Mouse (Mus musculus) stomach, postnatal 0 days (tissue): ENCODE data around the gene Olfr1387. TPM values are rescaled to one million over a fixed set of nuclear protein-coding genes. Genes with fewer than 3 reads are reported as not detected.

Experiments
- ATAC-seq: fragments of 200-750 bp; cut with Nextera tagmentation; 2 replicates; pipeline ENCODE4 v1.8.0; 2017; ENCODE audit not compliant: low FRiP score, low TSS enrichment
- DNase-seq: peaks from one replicate; pipeline ENCODE4 v3.0.0-alpha.2; 2016; ENCODE audit warnings: low spot score
- H3K27ac ChIP-seq: fragments of 300-500 bp; sonication (generic); replicated peaks from 2 replicates; pipeline ENCODE4 v1.5.1; 2014; ENCODE audit warnings: mild to moderate bottlenecking, control low read depth
- H3K27me3 ChIP-seq: fragments of 300-500 bp; sonication (generic); 2 replicates; pipeline ENCODE4 v1.6.1; 2014; ENCODE audit warnings: low read length; ENCODE audit not compliant: control insufficient read depth, insufficient read depth
- H3K36me3 ChIP-seq: fragments of 300-500 bp; sonication (generic); 2 replicates; pipeline ENCODE4 v1.6.1; 2014; ENCODE audit warnings: low read length, mixed read lengths; ENCODE audit not compliant: control insufficient read depth, insufficient read depth
- H3K4me1 ChIP-seq: fragments of 300-500 bp; sonication (generic); replicated peaks from 2 replicates; pipeline ENCODE4 v1.6.1; 2014; ENCODE audit warnings: antibody characterized with exemption; ENCODE audit not compliant: control insufficient read depth, insufficient read depth
- H3K4me2 ChIP-seq: fragments of 300-500 bp; sonication (generic); replicated peaks from 2 replicates; pipeline ENCODE4 v1.6.1; 2014; ENCODE audit warnings: low read depth, mild to moderate bottlenecking, control low read depth, moderate library complexity
- H3K4me3 ChIP-seq: fragments of 300-500 bp; sonication (generic); 2 replicates; pipeline ENCODE4 v1.5.1; 2014; ENCODE audit warnings: low read depth, low read length, control low read depth
- H3K9ac ChIP-seq: fragments of 300-500 bp; sonication (generic); 2 replicates; pipeline ENCODE4 v1.6.1; 2014; ENCODE audit warnings: mild to moderate bottlenecking, low read length, control low read depth, mixed read lengths
- H3K9me3 ChIP-seq: fragments of 300-500 bp; sonication (generic); 2 replicates; pipeline ENCODE4 v1.6.1; 2016; ENCODE audit warnings: low read length; ENCODE audit not compliant: control insufficient read depth
- CTCF ChIP-seq: IDR thresholded peaks from 2 replicates; pipeline ENCODE4 v1.5.1; 2016; ENCODE audit warnings: antibody characterized with exemption, low read depth, mild to moderate bottlenecking, moderate library complexity
- EP300 ChIP-seq: optimal IDR thresholded peaks from 2 replicates; pipeline ENCODE3; 2016; ENCODE audit warnings: antibody characterized with exemption
- WGBS: fragments of 180-500 bp; shearing (Covaris S2); extraction: QIAGEN DNeasy Blood & Tissue Kit; methylation state at CpG from one replicate; pipeline ENCODE4 v1.1.7; 2014; 5-methylcytosine and 5-hydroxymethylcytosine counted together
- polyA plus RNA-seq: library from polyadenylated mRNA; unstranded; fragments of >200 nt; fragmentation: Nextera tagmentation; extraction: Ambion mirVana; gene quantifications from 2 replicates; pipeline ENCODE4 v1.2.1, GENCODE M21; 2015

Olfr1387 gene
- polyA plus RNA-seq = 0.07 TPM in 1 of 2 replicates, not detected in the other

GRCm38 (mm10) chr11:49455043-49455442 lies at the start of gene Olfr1387:
TSS of gene Olfr1387 (plus strand) at chr11:49455343.
- Histone ChIP-seq H3K4me1 (no peaks in the 10 kb centered on the region), H3K4me3 (no peak within 1 kb of the TSS), H3K4me2 (no peak within 1 kb of the TSS), H3K27me3 (no peaks in the 10 kb centered on the region), H3K9ac (no peak within 1 kb of the TSS), H3K9me3 (no peaks in the 10 kb centered on the region), H3K36me3 (no peaks in the 10 kb centered on the region), H3K27ac (no peak within 1 kb of the TSS)
- DNase-seq (no peak), ATAC-seq (no peak)
- TF ChIP-seq EP300 (no peak), CTCF (no peak)
- WGBS = 69% methylated on average over 1 of the region's 1 CpGs

- ATAC-seq = no peak
- Histone ChIP-seq H3K9ac (no peak overlapping the region), H3K27me3 (no peaks in the 10 kb centered on the region), H3K4me2 (no peak overlapping the region), H3K27ac (no peak overlapping the region), H3K9me3 (no peaks in the 10 kb centered on the region), H3K4me3 (no peak overlapping the region), H3K4me1 (no peaks in the 10 kb centered on the region), H3K36me3 (no peaks in the 10 kb centered on the region)
- DNase-seq = no peak
- TF ChIP-seq EP300 = no peak
- no peak for TF ChIP-seq CTCF
- WGBS = 55% methylated on average over 3 of the region's 3 CpGs
Observed at GRCm38 (mm10) chr11:49406784-49407183, 48.4 kb upstream of the Olfr1387 start.

GRCm38 (mm10) chr11:49410540-49410939 lies 44.6 kb upstream of the Olfr1387 start:
- WGBS = 19% methylated on average over 1 of the region's 1 CpGs
- no peak for ATAC-seq
- no peaks in the 10 kb centered on the region for H3K4me1 ChIP-seq
- H3K4me2 ChIP-seq = no peak overlapping the region
- H3K27ac ChIP-seq = no peak overlapping the region
- no peaks in the 10 kb centered on the region for H3K36me3 ChIP-seq
- DNase-seq = no peak
- H3K9ac ChIP-seq = no peak overlapping the region
- no peak overlapping the region for H3K4me3 ChIP-seq
- no peaks in the 10 kb centered on the region for H3K9me3 ChIP-seq
- no peaks in the 10 kb centered on the region for H3K27me3 ChIP-seq
- peak; percentile 62 for TF ChIP-seq CTCF
- TF ChIP-seq EP300 = no peak

- Histone ChIP-seq H3K9me3 (no peaks in the 10 kb centered on the region), H3K9ac (no peak within 1 kb of the TSS), H3K27ac (no peak within 1 kb of the TSS), H3K27me3 (no peaks in the 10 kb centered on the region), H3K4me2 (no peak within 1 kb of the TSS), H3K4me1 (no peaks in the 10 kb centered on the region), H3K36me3 (no peaks in the 10 kb centered on the region), H3K4me3 (no peak within 1 kb of the TSS)
- 85% methylated on average over 2 of the region's 2 CpGs for WGBS
- ATAC-seq (no peak), DNase-seq (no peak)
- TF ChIP-seq EP300 (no peak), CTCF (no peak)
Observed at GRCm38 (mm10) chr11:49422767-49423166, 32.4 kb upstream of the Olfr1387 start, which contains the start of gene Olfr1389. TSS of gene Olfr1389 (plus strand) at chr11:49423067.

- DNase-seq (no peak), ATAC-seq (no peak)
- no peaks in the 10 kb centered on the region for H3K9me3 ChIP-seq
- H3K27ac ChIP-seq = no peak overlapping the region
- no peak overlapping the region for H3K9ac ChIP-seq
- 84% methylated on average over 1 of the region's 1 CpGs for WGBS
- no peak overlapping the region for H3K4me2 ChIP-seq
- H3K4me3 ChIP-seq = no peak overlapping the region
- no peaks in the 10 kb centered on the region for H3K36me3 ChIP-seq
- TF ChIP-seq EP300 = no peak
- no peak for TF ChIP-seq CTCF
- H3K4me1 ChIP-seq = no peaks in the 10 kb centered on the region
- no peaks in the 10 kb centered on the region for H3K27me3 ChIP-seq
Observed at GRCm38 (mm10) chr11:49425257-49425927, 29.8 kb upstream of the Olfr1387 start.

GRCm38 (mm10) chr11:49429641-49430040 lies 25.5 kb upstream of the Olfr1387 start:
- DNase-seq (no peak), ATAC-seq (no peak)
- no peak overlapping the region for H3K27ac ChIP-seq
- no peaks in the 10 kb centered on the region for H3K9me3 ChIP-seq
- H3K4me2 ChIP-seq = no peak overlapping the region
- H3K36me3 ChIP-seq = no peaks in the 10 kb centered on the region
- WGBS = 73% methylated on average over 2 of the region's 2 CpGs
- H3K27me3 ChIP-seq = no peaks in the 10 kb centered on the region
- no peak overlapping the region for H3K9ac ChIP-seq
- TF ChIP-seq EP300 = no peak
- TF ChIP-seq CTCF = no peak
- no peaks in the 10 kb centered on the region for H3K4me1 ChIP-seq
- no peak overlapping the region for H3K4me3 ChIP-seq
